In genomic region chr17:29346496-29347125, GRCm38 (mm10) we compare ENCODE assay signal across 8 mouse cellular contexts. TPM values are rescaled to one million over a fixed set of nuclear protein-coding genes. Genes with fewer than 3 reads are reported as not detected.
DNase-seq lines count a peak whose midpoint lies in the region; ATAC-seq and TF ChIP-seq lines count a peak whose summit lies in the region.

No protein-coding gene starts in this region.

- TF ChIP-seq CTCF in thymus, adult 2 months (IDR thresholded peaks at IDR 0.05; ENCODE audit: borderline replicate concordance, control insufficient read depth, extremely low read depth, insufficient read depth, low read length, poor library complexity): no peak
- TF ChIP-seq CTCF in heart, postnatal 0 days (IDR thresholded peaks at IDR 0.05; ENCODE audit: low read depth): no peak

- no peak for DNase-seq in thymus, adult 2 months
- DNase-seq in thymus, postnatal 10 days (ENCODE audit: low spot score in 2 of 2): no peak
- DNase-seq in embryo, embryonic 10 days (ENCODE audit: low spot score): peak; percentile 52
- DNase-seq in heart, postnatal 0 days (ENCODE audit: low spot score): peak; percentile 28
- peak; percentile 49 to 78 for DNase-seq in left cerebral cortex, postnatal 25 days (ENCODE audit: low spot score in 2 of 2)
- no peak for DNase-seq in spleen, postnatal 36 days (ENCODE audit: low spot score in 2 of 2)
- DNase-seq in gastrocnemius, adult 18-20 months (ENCODE audit: low spot score): no peak

- H3K27ac ChIP-seq in thymus, adult 2 months (ENCODE audit: control insufficient read depth, insufficient read depth, low read length): no peak overlapping the region
- peak overlapping the region; percentile 89 for H3K27ac ChIP-seq in heart, postnatal 0 days (ENCODE audit: low read depth)
- peak overlapping the region; percentile 94 for H3K27ac ChIP-seq in midbrain, embryonic 13.5 days

- H3K27me3 ChIP-seq in thymus, adult 2 months (ENCODE audit: control insufficient read depth, insufficient read depth, low read length): no peaks in the 10 kb centered on the region
- H3K27me3 ChIP-seq in heart, postnatal 0 days (ENCODE audit: control insufficient read depth, insufficient read depth, low read length): no peaks in the 10 kb centered on the region
- no peaks in the 10 kb centered on the region for H3K27me3 ChIP-seq in midbrain, embryonic 13.5 days

- no peak for ATAC-seq in heart, postnatal 0 days (ENCODE audit: insufficient read depth, low read depth)
- ATAC-seq in midbrain, embryonic 13.5 days: no peak; the same call in 1 of the 2 replicates

- WGBS in thymus, adult 2 months: 12% methylated on average over 11 of the region's 11 CpGs
- 5% methylated on average over 11 of the region's 11 CpGs for WGBS in heart, postnatal 0 days
- 4% methylated on average over 11 of the region's 11 CpGs for WGBS in midbrain, embryonic 13.5 days

- no peaks in the 10 kb centered on the region for H3K36me3 ChIP-seq in thymus, adult 2 months (ENCODE audit: control insufficient read depth, insufficient read depth, low read length)
- peaks cover 14% of the 10 kb centered on the region; the same call in 1 of the 2 replicates for H3K36me3 ChIP-seq in heart, postnatal 0 days (replicated peaks; ENCODE audit: control insufficient read depth, insufficient read depth, low read length)
- H3K36me3 ChIP-seq in midbrain, embryonic 13.5 days: peaks cover 27% of the 10 kb centered on the region

- peak overlapping the region; percentile 78 for H3K4me3 ChIP-seq in thymus, adult 2 months (ENCODE audit: control insufficient read depth, insufficient read depth, low read length)
- H3K4me3 ChIP-seq in heart, postnatal 0 days (ENCODE audit: low read depth, low read length): peak overlapping the region; percentile 65
- peak overlapping the region; percentile 88 for H3K4me3 ChIP-seq in midbrain, embryonic 13.5 days (replicated peaks)

- no peak for TF ChIP-seq POLR2A in thymus, adult 2 months (IDR thresholded peaks at IDR 0.05; ENCODE audit: control insufficient read depth, extremely low read depth, insufficient read depth, low read length, poor library complexity)

- peak overlapping the region; percentile 85 for H3K9ac ChIP-seq in heart, postnatal 0 days (replicated peaks; ENCODE audit: low read depth, low read length)
- H3K9ac ChIP-seq in midbrain, embryonic 13.5 days (replicated peaks): peak overlapping the region; percentile 93

- peak overlapping the region; percentile 74 for H3K4me2 ChIP-seq in heart, postnatal 0 days (ENCODE audit: low read depth, low read length)
- H3K4me2 ChIP-seq in midbrain, embryonic 13.5 days (replicated peaks): peak overlapping the region; percentile 75

- intact Hi-C loops in left cerebral cortex, postnatal 25 days (cut with DNase I): no loop called here

- TF ChIP-seq EP300 in heart, postnatal 0 days (IDR thresholded peaks at IDR 0.05; ENCODE audit: low read depth): no peak

- H3K9me3 ChIP-seq in heart, postnatal 0 days (replicated peaks; ENCODE audit: control insufficient read depth, low read length): no peaks in the 10 kb centered on the region
- no peaks in the 10 kb centered on the region for H3K9me3 ChIP-seq in midbrain, embryonic 13.5 days

- peaks cover 35% of the 10 kb centered on the region for H3K4me1 ChIP-seq in thymus, adult 2 months (replicated peaks; ENCODE audit: control insufficient read depth, insufficient read depth, low read length)
- H3K4me1 ChIP-seq in heart, postnatal 0 days (ENCODE audit: control insufficient read depth, insufficient read depth): peaks cover 20% of the 10 kb centered on the region
- H3K4me1 ChIP-seq in midbrain, embryonic 13.5 days (replicated peaks): peaks cover 36% of the 10 kb centered on the region

RNA-seq across cellular contexts. Expression of gene Mtch1, which starts 1.1 kb away (rescaled TPM):
- polyA plus RNA-seq in thymus, adult 2 months (2012; rRNA removed): 332 and 354 TPM in 2 replicates
- total RNA-seq in heart, postnatal 0 days (2014; rRNA removed; ENCODE audit: low replicate concordance): 357 and 380 TPM in 2 replicates
- polyA plus RNA-seq in heart, postnatal 0 days (2015; fragmentation: Nextera tagmentation; extraction: Ambion mirVana): 208 and 209 TPM in 2 replicates
- 100 to 1,000 TPM; 553 to 573 TPM for total RNA-seq in left cerebral cortex, postnatal 25 days (2021)
- 398 and 461 TPM in 2 replicates for polyA plus RNA-seq in midbrain, embryonic 13.5 days (2015; fragmentation: Nextera tagmentation; extraction: Ambion mirVana)
- total RNA-seq in gastrocnemius, adult 18-20 months (2021): 10 to 100 TPM; 80.1 to 88.4 TPM

RNA-seq across cellular contexts. Expression of gene Fgd2, which starts 14.1 kb away (rescaled TPM):
- polyA plus RNA-seq in thymus, adult 2 months (2012; rRNA removed): 40.0 and 56.0 TPM in 2 replicates
- total RNA-seq in heart, postnatal 0 days (2014; rRNA removed; ENCODE audit: low replicate concordance): 1.4 and 6.3 TPM in 2 replicates
- 1.6 and 2.3 TPM in 2 replicates for polyA plus RNA-seq in heart, postnatal 0 days (2015; fragmentation: Nextera tagmentation; extraction: Ambion mirVana)
- total RNA-seq in left cerebral cortex, postnatal 25 days (2021): 1 to 10 TPM; 5.2 to 6.8 TPM
- polyA plus RNA-seq in midbrain, embryonic 13.5 days (2015; fragmentation: Nextera tagmentation; extraction: Ambion mirVana): 3.2 and 3.3 TPM in 2 replicates
- total RNA-seq in gastrocnemius, adult 18-20 months (2021): 1 to 10 TPM in 1 of 2 experiments, under 1 TPM in 1; 0.68 to 1.6 TPM

RNA-seq across cellular contexts. Expression of gene Pi16, which starts 29.1 kb away (rescaled TPM):
- polyA plus RNA-seq in thymus, adult 2 months (2012; rRNA removed): 22.7 and 24.5 TPM in 2 replicates
- 3.6 and 12.4 TPM in 2 replicates for total RNA-seq in heart, postnatal 0 days (2014; rRNA removed; ENCODE audit: low replicate concordance)
- 4.5 and 4.8 TPM in 2 replicates for polyA plus RNA-seq in heart, postnatal 0 days (2015; fragmentation: Nextera tagmentation; extraction: Ambion mirVana)
- total RNA-seq in left cerebral cortex, postnatal 25 days (2021): 1 to 10 TPM; 1.1 to 1.5 TPM
- polyA plus RNA-seq in midbrain, embryonic 13.5 days (2015; fragmentation: Nextera tagmentation; extraction: Ambion mirVana): 1.9 and 2.2 TPM in 2 replicates
- total RNA-seq in gastrocnemius, adult 18-20 months (2021): 10 to 100 TPM; 16.2 to 23.7 TPM

Comparison
In these comparisons a context has a peak if more than half of its experiments do, and no peak if none do; other contexts are left out.
1. DNase-seq: peak in embryo, embryonic 10 days (single experiment), heart, postnatal 0 days (single experiment) and left cerebral cortex, postnatal 25 days (2 of 2); none in thymus, adult 2 months (single experiment), thymus, postnatal 10 days (0 of 2), spleen, postnatal 36 days (0 of 2) and gastrocnemius, adult 18-20 months (single experiment).
2. Peak in every context shown above with its lines, with median percentiles within 50 percentile points of each other: H3K4me3 ChIP-seq.